Mouse (Mus musculus): ENCODE measurements around the gene Cfap73.

The Cfap73 gene

DNA sequence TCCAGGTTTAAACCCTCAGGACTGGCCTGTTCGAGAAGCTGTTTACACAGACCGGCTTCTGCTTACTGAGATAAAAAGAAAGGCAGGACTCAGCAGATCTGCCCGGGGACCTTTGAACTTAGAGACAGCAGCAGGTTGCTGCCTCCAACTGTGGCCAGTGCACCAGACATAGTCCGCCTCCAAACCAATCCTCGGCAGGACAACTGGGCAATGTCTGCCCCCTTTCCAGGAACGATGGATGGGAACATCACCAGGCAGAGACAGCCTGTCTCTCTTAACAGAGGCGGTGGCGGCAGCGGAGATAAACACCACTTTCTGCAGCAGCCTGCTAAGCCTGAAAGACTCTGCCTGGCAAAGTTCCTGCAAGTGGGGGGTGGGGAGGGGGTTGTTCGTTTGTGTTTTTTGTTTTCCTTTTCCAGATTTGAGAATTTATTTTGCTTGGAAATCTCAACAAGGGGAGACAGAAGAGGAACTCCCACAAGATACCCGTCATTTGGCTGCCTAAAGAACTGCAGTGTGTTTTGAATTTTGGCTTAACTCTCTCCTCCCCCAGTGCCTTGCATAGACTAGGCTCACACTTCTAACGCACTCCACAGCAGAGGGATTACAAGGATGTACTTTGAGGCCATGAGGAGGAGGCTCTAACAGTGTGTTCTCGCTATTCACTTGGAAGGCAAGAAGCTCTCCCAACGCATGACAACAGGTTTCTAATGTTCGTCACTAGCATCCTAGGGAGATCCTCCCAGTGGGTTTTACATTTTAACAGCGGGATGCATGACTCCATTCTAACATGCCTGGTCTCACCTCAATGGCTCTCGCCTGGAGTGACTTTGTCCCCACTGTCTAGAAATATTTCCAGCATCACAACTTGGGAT lies 47.1 kb downstream of the Cfap73 start:
- DNase-seq (ENCODE audit: low spot score): no peak

GRCm38 (mm10) chr5:120584968-120585367 lies 49.1 kb downstream of the Cfap73 start:
- no peak for DNase-seq (ENCODE audit: low spot score)

DNA sequence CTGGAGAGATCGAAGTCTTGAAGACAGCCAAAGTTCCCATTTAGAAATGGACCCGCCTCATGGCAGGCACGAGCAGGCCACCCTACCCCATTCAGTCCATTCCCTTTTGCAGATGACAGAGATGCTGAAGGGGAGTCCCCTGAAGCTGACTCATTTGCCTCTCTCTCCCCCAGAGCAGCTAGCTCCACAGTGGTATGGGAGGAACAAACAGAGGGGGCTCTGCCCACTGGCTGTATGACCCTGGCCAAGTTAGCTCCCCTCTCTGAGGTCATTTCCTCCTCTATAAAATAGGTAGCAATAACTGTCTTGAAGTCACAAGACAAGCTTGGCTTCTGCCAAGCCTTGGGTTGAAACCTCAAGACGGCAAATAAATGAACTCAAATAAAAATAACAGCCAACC lies 50.5 kb downstream of the Cfap73 start:
- no peak for DNase-seq (ENCODE audit: low spot score)

DNA sequence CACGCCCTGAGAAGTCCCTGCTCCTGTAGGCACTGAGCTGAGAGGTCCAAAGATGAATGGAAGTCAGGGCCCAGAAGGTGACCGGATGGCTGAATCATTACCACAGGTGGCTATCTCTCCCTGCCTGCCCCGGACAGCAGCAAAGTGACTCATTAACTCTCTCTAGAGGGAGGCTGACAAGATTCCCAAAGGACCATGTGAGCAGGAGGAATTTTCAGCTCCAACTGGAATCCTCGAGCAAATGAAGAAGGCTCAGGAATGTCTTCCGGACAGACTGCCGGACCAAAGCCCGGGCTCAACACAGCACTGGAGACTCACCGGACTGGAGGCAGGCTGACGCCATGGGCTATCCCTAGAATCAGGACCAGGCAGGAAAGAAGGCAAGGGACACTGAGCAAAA lies 52.0 kb downstream of the Cfap73 start:
- no peak for DNase-seq (ENCODE audit: low spot score)

- no peak for DNase-seq (ENCODE audit: low spot score)
Measured at GRCm38 (mm10) chr5:120579898-120580626, 54.0 kb downstream of the Cfap73 start.

DNA sequence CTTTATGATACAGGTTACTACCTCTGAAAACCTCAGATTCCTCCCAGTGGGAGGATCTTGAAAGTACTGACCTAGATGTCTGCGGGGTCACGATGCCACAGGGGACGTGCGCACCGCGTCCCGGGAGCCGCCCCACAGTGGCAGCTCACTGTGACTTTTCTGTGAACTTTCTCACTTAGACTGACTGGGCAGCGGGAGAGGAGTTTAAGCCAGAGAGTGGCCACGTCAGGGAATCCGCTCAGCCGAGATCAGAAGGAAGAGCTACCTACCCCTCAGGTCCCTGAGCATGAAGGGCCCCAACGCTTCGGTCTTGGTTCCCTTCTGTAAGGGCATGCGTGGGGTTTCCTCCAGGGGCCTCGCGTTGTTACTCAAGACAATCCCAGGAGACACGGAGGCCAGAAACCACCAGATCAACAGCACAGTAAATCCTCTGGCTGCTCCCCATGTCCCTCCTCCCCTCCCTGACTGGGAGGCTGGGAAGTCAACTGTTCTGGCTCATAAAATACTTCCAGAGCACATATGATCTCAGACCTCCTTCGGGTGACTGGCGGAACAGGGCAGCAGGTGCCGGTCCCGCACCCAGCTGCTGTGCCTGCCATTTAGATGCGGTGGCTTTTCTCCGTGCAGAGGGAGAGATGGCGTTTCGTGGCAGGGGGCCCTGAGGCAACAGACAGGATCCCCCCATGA lies 54.7 kb downstream of the Cfap73 start:
- no peak for DNase-seq (ENCODE audit: low spot score)

- DNase-seq (ENCODE audit: low spot score): no peak
Measured at GRCm38 (mm10) chr5:120578504-120579081, 55.4 kb downstream of the Cfap73 start.

Measured in ovary, postnatal 10 days (tissue).